In genomic region chr4:3232053-3232452, GRCm38 (mm10) we compare ENCODE assay signal across 9 mouse cellular contexts. TPM values are rescaled to one million over a fixed set of nuclear protein-coding genes. Genes with fewer than 3 reads are reported as not detected.
DNase-seq lines count a peak whose midpoint lies in the region; ATAC-seq and TF ChIP-seq lines count a peak whose summit lies in the region.
"Had no signal": no experiment of that assay in that cellular context is flagged by ENCODE, and none has a peak within 500 bp of the region (broad histone marks: within the 10 kb centered on the region; RNA-seq: fewer than 3 reads in every experiment).

No protein-coding gene starts in this region.

- peaks cover 34% of the 10 kb centered on the region for H3K9me3 ChIP-seq in heart, embryonic 10.5 days
- H3K9me3 ChIP-seq in lung, postnatal 0 days (ENCODE audit: low read length): peaks cover 19% of the 10 kb centered on the region; the same call in 1 of the 2 replicates

- H3K4me2 ChIP-seq in lung, postnatal 0 days (replicated peaks; ENCODE audit: low read depth, low read length): no peak overlapping the region

- H3K4me1 ChIP-seq in heart, adult 2 months (ENCODE audit: control insufficient read depth, insufficient read depth, low read length): no peaks in the 10 kb centered on the region
- 0 out of 2 replicates have a peak, but pooled peaks cover 3% of the 10 kb centered on the region for H3K4me1 ChIP-seq in heart, embryonic 10.5 days
- H3K4me1 ChIP-seq in lung, postnatal 0 days (ENCODE audit: insufficient read depth, low read depth, low read length): no peaks in the 10 kb centered on the region
- H3K4me1 ChIP-seq: embryonic facial prominence, embryonic 15.5 days had no signal

- H3K27ac ChIP-seq in heart, adult 2 months: peak overlapping the region; percentile 8
- no peak overlapping the region for H3K27ac ChIP-seq in heart, embryonic 10.5 days
- H3K27ac ChIP-seq in lung, postnatal 0 days (ENCODE audit: low read length): no peak overlapping the region
- H3K27ac ChIP-seq: embryonic facial prominence, embryonic 15.5 days had no signal

- 55% methylated on average over 6 of the region's 6 CpGs for WGBS in heart, adult 2 months
- 72% methylated on average over 6 of the region's 6 CpGs for WGBS in heart, embryonic 10.5 days
- WGBS in lung, postnatal 0 days: 58% methylated on average over 6 of the region's 6 CpGs

- TF ChIP-seq POLR2A in heart, adult 2 months (IDR thresholded peaks at IDR 0.05; ENCODE audit: insufficient read depth, low read depth, low read length): no peak

- H3K9ac ChIP-seq in heart, adult 2 months (ENCODE audit: low read depth, low read length): no peak overlapping the region
- no peak overlapping the region for H3K9ac ChIP-seq in lung, postnatal 0 days (replicated peaks; ENCODE audit: low read depth)
- H3K9ac ChIP-seq: embryonic facial prominence, embryonic 15.5 days had no signal

- DNase-seq in heart, adult 2 months: peak; percentile 83 to 84
- DNase-seq in heart, embryonic 10.5 days (ENCODE audit: low spot score): no peak
- DNase-seq in adrenal gland, postnatal 14 days: peak; percentile 67
- DNase-seq in heart, postnatal 10 days: peak; percentile 81 to 87
- peak; percentile 90 for DNase-seq in lung, postnatal 0 days (ENCODE audit: low spot score)
- no peak for DNase-seq in c-Kit-positive CD71-positive TER-119-positive erythroid progenitor cells, embryonic 14.5 days (ENCODE audit: low spot score)
- no peak for DNase-seq in layer of hippocampus, adult 18-20 months (ENCODE audit: low spot score in 2 of 2)
- DNase-seq in frontal cortex, postnatal 25 days (ENCODE audit: low spot score in 2 of 2): no peak

- peak; percentile 68 for ATAC-seq in lung, postnatal 0 days

- no peak overlapping the region for H3K4me3 ChIP-seq in heart, adult 2 months
- no peak overlapping the region for H3K4me3 ChIP-seq in heart, embryonic 10.5 days
- no peak overlapping the region for H3K4me3 ChIP-seq in lung, postnatal 0 days (ENCODE audit: low read depth, low read length)

- no peaks in the 10 kb centered on the region for H3K27me3 ChIP-seq in heart, adult 2 months (ENCODE audit: control insufficient read depth, insufficient read depth, low read length)
- no peaks in the 10 kb centered on the region; the same call in 1 of the 2 replicates for H3K27me3 ChIP-seq in heart, embryonic 10.5 days (ENCODE audit: insufficient read depth, poor library complexity, severe bottlenecking)
- no peaks in the 10 kb centered on the region for H3K27me3 ChIP-seq in lung, postnatal 0 days (replicated peaks; ENCODE audit: insufficient read depth, low read length)
- H3K27me3 ChIP-seq: embryonic facial prominence, embryonic 15.5 days had no signal

- intact Hi-C loops in heart, adult 2 months (cut with DNase I): no loop called here
- intact Hi-C loops in heart, postnatal 10 days (cut with DNase I): no loop called here

- no peaks in the 10 kb centered on the region for H3K36me3 ChIP-seq in heart, adult 2 months (ENCODE audit: control insufficient read depth, insufficient read depth, low read length)
- H3K36me3 ChIP-seq in heart, embryonic 10.5 days: no peaks in the 10 kb centered on the region
- H3K36me3 ChIP-seq in lung, postnatal 0 days (ENCODE audit: insufficient read depth, low read length): no peaks in the 10 kb centered on the region
- H3K36me3 ChIP-seq: embryonic facial prominence, embryonic 15.5 days had no signal

- peak; percentile 46; the same call in 1 of the 2 replicates for TF ChIP-seq EP300 in heart, adult 2 months (IDR thresholded peaks at IDR 0.05; ENCODE audit: insufficient read depth, low read depth, low read length)
- 0 out of 2 replicates have a peak, but pooled peaks have one; percentile 44 for TF ChIP-seq EP300 in lung, postnatal 0 days (IDR thresholded peaks at IDR 0.05)

- no peak for TF ChIP-seq CTCF in heart, adult 2 months (IDR thresholded peaks at IDR 0.05)
- no peak for TF ChIP-seq CTCF in lung, postnatal 0 days (IDR thresholded peaks at IDR 0.05)

- no peaks in the 10 kb centered on the region for H3K79me2 ChIP-seq in heart, adult 2 months (replicated peaks; ENCODE audit: control insufficient read depth, insufficient read depth, low read length)

RNA-seq across cellular contexts. Expression of gene Vmn1r3, which starts 46.9 kb away (rescaled TPM):
- total RNA-seq in heart, adult 2 months (2021): not detected
- not detected in 2 replicates for polyA plus RNA-seq in heart, adult 2 months (2012; rRNA removed)
- polyA plus RNA-seq in heart, embryonic 10.5 days (2016; fragmentation: Nextera tagmentation; extraction: Ambion mirVana): not detected in 2 replicates
- total RNA-seq in adrenal gland, postnatal 14 days (2021): not detected in 2 replicates
- total RNA-seq in heart, postnatal 10 days (2021): not detected
- polyA plus RNA-seq in lung, postnatal 0 days (2015; fragmentation: Nextera tagmentation; extraction: Ambion mirVana): not detected in 2 replicates
- total RNA-seq in layer of hippocampus, adult 18-20 months (2021): not detected
- polyA plus RNA-seq: embryonic facial prominence, embryonic 15.5 days had no signal

Comparison
In these comparisons a context has a peak if more than half of its experiments do, and no peak if none do; other contexts are left out.
1. DNase-seq: peak in heart, adult 2 months (2 of 2), adrenal gland, postnatal 14 days (single experiment), heart, postnatal 10 days (2 of 2) and lung, postnatal 0 days (single experiment); none in heart, embryonic 10.5 days (single experiment), c-Kit-positive CD71-positive TER-119-positive erythroid progenitor cells, embryonic 14.5 days (single experiment), layer of hippocampus, adult 18-20 months (0 of 2) and frontal cortex, postnatal 25 days (0 of 2).